Mouse (Mus musculus) adrenal gland, postnatal 36 days (tissue): ENCODE measurements at regions not wholly inside any gene's neighbourhood (a gene's known extent, or its start where the extent isn't known, plus 50 kb on each side); places are given as distances from the start of the nearest gene placed in this dataset.

Experiments
- DNase-seq, 2 experiments: peaks; one replicate each; pipeline ENCODE4 v3.0.0; 2021; ENCODE audit warnings: mixed read lengths in 1 of 2

DNA sequence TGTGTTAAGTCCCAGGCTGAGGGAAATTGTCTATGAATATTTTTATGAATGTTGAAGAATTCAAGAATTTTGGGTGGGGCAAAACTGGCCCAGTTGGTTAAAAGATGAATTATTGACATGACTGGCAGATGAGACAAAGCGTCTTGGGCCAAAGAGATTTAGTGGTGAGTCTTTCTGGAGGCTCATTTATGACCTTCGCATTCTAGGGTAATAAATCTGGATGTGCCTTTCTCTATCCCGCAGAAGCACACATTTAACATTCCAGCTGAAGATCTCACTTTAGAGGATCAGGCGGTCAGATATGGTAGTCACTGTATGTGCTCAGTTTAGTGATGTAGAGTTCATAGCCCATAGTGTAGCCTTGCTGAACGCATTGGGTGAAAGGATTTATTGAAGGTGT, 296.9 kb upstream of the Gm21798 start:
- DNase-seq, result no peak

DNA sequence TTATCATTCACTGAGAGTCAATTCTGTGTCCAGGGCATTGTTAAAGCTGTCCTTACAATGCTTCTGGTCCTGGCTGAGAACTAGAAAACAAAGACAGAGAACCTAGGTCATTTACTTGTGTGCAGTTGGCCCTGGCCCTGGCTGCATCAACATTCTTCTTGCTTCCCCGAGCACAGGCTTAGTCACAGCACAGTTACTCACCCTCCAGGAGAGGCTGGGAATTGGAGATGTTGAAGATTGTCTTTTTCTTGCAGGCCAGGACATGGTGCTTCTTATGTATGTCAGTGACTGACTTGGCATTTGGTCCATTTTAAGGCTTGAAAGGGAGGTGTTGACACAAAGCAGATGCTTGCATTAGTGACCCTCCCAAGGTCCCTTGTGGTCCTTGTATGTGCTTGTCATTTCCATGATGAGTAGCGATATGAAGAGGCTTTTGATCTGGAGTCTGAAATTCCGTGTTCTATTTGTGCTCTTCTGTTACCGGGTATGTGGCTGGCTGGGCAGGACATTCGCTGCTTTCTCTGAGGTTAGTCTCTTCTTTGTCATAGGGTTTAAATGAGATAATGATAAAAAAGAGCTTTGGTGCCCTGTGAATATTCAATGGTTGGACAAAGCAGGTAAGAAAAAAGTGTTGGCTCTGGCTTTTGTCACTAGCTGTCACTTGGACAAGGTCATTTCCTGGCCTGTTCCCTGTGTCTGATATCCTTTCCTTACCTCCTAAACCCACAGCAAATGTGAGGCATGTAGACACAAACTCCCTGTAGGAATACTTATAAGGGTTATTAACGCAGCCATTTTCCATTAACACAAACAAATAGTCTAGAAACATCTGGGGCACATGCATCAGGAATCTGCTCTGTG, 285.0 kb upstream of the Gm21798 start:
- DNase-seq, result peak; percentile 46 to 55

DNA sequence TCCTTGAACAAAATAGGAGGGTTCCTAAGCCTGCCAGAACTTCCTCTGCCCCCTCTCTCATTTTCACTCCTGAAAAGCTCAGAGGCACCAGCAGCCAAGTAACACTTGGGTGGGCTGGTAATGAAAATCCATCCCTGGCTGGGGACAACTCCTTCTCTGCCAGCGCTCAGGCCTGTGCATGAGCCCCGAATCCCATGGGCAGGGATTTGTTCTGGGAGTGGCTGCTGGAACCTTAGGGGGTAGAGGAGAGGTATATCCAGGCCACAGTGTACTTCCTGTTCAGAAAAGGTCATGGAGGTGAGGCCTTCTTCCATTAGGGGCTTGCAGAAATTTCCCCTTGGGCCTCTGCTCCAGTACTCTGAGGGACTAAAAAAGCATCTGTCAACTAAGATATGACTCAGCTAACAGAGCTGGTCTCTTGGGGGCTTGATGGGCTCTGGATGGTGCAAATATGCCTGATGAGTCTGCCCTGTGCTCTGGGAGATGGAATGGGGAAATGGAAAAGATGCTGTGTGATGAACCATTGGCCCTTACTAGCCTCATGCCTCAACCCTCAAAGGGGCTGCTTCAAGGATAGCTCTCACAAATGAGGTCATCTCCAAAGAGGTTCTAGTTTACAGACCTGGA, 284.2 kb upstream of the Gm21798 start:
- DNase-seq, result no peak

DNA sequence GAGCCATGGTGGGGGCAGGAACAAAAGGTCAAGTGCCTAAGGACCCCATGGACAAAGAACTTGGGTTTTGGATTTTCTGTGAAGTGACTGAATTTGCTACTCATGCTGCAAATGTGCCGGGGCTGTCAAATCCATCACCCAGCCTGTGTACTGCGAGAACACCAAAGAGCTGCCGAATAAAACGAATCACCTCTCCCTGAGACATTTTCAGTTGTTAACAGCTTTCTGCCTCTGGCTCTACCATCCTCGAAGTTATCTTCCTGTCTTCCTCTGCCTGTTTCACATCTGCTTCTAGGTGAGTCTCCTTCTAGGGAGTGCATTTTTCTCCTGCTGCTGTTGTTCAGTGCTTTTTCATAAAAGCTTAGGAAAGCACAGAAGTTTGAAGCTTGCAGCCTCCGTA, 283.3 kb upstream of the Gm21798 start:
- DNase-seq, result no peak

DNA sequence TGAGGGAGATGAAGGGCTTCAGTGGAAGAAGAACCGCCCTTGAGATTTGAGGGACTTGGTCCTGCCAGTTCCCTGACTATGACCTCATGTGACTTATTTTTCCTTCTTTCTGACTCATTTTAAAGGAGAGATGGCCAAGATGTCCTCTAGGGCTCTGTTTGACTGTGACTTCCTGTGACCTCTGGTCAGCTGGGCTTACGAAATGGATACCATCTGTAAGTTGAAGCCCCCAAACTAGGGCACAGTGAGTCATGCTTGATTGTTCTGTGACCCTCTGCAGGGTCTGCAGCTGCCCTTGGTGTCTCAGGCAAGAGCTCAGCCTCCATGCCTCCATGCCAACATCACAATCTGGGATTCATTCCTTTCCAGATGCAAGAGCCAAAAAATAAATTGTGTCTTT, 282.3 kb upstream of the Gm21798 start:
- no peak for DNase-seq

DNA sequence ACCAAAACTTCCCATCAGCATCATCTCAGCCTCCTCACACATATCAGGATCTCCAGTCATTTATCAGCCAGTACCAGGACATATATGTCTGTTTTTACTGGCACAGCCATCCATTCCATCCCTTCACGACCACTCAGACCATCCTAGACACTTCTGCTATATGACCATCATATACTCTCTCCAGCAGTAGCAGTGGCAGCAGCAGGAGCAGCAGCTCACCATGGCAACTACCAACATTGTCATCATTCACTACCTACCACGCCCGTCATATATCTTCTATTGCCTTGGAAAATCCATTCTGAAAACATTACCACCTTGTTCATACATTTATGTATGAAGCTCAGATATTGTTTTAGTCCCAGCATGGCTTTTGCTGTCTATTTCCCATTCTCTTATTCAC, 276.1 kb upstream of the Gm21798 start:
- no peak for DNase-seq

DNA sequence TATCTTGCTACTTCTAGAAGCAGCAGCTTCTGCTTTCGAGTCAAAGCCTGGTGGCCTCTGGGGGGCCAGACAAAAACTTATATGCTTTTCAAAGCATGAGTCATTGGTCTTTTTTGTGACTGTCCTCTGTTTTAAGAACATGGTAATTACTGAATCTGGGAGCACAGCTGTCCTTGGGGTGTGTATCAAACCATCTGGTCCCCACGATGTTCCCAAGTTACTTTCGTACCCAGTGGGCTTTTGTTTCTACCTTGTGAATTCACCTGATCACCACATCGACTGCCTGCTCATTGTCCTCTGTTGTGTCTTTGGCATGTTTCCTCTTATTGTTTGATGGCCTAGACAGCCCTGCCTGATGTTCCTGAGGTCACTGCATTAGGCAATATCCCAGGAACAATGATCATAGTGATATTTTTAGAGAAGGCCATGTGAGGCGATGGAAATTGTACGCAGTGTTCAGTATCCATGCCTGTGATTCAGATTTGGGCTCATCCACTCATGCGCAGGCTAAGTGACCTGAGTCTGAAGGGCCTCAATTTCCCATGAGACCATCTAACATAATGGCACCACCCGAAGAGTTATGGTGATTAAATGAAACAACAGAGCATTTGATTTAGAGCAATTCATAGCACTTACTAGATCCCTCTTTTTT, 275.1 kb upstream of the Gm21798 start:
- DNase-seq, result peak; percentile 13 to 15

DNA sequence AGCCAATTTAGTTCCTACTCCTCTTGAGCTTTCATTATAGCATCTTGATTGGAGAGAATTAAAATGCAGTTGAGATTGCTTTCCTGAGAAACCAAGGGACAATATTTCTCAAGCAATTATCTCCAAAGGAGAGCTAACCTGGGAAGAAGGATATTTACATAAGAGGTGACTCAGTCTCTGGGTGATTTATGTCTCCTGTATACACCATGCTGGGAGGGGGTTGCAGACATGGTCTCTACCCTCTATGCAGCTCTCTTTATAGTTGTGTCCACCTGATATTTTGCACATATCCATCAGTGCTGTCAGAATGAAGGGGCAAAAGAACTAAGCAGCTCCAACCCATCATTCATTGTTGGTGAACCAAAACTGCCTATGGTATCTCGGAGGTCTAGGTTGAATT, 274.6 kb upstream of the Gm21798 start:
- no peak for DNase-seq

DNA sequence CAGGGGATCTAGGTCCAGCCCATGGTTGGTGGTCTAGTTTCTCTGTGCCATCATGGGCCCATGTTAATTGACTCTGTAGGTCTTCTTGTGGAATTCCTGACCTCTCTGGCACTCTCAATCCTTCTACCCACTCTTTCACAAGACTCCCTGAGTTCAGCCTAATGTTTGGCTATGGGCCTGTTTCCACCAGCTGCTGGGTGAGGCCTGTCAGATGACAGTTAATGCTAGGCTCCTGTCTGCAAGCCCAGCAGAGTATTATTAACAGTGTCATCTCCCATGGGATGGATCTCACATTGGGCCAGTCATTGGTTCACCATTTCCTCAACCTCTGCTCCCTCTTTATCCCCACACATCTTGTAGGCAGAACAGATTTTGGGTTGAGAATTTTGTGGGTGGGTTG, 271.5 kb upstream of the Gm21798 start:
- no peak for DNase-seq

DNA sequence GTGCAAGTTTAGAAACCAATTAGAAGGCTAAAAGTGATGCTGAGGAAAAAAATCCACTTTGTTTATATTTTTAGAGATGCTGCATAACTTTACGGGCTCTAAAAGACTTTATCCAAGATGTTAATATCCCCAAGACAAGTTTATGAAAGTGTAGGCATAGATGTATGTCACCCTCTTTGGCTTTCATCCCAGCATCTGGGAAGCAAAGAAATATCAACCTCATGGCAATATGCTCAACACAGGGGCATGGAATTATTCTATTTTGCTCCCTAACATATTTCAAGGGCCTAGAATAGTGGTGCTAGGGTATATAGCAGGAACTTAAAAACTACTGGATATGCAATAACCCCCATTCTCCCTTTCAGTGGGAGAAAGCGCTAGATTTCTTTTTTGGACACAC, 260.0 kb upstream of the Gm21798 start:
- no peak for DNase-seq

DNA sequence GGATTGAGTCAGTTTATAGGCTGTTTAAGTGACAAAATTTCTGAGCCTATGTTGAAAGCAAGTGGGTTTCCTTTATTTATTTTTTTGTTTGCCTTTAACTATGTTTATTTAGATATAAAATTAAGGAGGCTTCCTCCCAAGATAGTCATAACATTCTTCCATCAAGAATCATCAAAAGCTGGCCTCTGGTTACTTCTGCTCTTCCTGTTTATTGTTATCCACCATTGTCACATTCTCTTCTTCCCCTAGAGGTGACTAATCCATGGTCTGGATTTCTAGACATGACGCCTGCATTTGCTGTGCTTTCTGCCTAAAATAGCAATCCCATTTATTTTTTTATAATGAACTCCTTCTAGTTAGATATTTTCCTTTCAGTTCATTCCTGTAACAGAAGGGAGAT, 259.3 kb upstream of the Gm21798 start:
- no peak for DNase-seq

DNA sequence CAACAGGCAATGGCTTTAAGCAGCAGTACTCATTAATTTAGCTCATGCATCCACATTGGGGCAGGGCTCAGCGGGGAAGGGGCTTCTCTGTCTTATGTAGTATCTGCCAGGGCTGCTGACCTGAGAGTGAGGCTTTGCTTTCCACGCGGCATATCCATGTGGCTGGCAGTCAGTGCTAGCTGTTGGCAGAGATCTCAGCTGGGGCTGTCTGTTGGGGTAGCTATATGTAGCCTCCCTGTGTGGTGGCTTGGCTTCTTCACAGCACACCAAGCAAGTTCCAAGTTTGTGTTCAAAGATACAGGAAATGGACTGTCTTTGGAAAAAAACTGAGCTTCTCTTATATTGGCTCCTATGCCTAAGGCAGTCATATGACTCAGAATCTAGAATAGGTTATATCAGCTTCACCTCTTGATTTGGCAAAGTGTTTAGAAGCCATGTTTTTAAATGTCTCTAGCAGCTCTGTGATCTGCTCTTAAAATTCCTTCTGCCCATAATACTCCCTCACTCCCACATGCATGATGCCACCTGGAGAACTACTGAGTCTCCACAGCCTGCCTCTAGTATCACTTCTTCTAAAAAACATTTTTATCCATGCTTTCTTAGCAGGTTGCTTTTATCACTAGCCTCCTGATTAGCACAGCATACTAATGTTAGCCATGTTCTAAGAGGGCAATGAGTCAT, 254.9 kb upstream of the Gm21798 start:
- no peak for DNase-seq

DNA sequence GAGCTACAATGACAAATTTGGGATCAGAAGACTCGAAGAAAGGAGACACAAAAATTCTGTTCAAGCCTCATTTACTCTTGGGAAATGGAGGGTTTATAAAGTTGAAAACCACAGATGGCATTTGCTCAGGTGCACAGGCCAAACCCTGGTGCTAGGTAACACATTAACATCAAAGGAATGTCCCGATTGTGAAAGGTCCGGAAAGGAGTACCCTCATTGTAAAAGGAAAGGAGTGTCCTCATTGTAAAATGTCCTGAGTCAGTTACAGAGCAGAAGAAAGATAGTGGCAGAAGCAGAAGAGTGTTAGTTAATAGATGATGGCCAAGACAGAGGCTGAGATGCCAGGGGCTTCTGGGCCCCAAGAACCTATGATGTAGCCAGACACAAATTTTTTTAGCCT, 252.8 kb upstream of the Gm21798 start:
- DNase-seq, result no peak

DNA sequence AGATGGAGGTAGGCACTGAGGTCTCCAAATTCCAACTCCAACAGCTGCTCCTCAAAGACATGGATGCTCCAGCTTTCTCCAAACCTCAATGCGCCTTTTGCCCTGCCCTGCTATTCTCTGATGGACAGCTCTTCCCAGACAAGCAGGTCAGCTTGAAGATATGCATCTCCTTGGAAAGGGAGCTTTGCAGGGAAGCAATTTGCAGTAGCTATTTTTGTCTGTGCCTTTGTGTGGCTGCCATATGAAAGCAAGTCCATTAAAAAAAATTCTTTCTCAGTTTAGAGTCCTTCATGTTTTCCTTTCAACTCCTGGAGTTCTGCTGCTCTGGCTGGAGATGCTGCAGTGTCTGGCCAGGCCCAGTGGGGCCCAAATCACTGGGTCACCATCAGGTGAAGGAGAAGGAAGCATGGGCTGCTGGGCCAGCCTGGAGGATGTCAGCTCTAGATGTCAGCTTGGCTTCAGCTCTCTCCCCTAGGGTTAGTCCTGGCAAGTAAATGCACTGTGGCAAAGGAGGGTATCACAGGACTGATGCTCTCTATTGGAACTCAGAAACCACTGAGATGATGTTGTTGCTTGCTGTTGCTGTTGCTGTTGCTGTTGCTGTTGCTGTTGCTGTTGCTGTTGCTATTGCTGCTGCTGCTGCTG, 240.5 kb upstream of the Gm21798 start:
- no peak for DNase-seq

DNA sequence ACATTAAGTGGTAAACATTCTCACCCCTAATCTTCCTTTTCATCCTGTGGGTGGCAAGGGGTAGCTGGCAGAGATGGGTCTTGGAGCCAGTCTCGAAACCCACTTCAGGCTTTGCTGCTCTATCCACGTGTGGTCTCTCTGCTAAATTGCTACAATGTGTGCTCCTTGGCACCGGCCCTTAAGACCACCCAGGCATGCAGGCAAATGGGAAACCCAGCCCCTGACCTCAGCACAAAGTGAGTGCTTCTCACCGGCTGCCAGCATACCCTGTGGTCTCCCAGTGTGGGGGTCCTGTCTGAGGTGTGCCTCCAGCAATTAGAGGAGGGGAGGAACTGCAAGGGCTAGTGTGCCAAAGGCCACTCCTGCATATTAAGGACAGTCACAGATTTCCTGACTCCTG, 238.5 kb upstream of the Gm21798 start:
- DNase-seq, result no peak

DNA sequence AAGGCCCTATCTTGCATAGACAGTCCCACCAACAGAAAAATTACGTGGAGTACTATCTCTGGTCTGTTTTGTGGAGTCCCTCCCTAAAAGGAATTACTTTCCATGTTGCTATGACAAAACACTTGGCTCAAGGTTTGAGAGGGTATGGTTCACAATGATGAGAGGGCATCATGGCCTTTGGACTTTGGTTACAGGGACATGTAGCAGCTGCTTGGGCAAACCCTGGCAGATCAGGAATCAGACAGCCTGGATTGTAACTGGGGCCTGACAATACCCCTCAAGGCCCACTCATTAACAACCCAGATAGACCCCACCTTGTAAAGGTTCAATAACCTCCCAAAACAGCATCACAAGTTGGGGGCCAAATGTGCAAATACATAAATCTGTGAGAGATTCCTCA, 237.0 kb upstream of the Gm21798 start:
- DNase-seq, result no peak

DNA sequence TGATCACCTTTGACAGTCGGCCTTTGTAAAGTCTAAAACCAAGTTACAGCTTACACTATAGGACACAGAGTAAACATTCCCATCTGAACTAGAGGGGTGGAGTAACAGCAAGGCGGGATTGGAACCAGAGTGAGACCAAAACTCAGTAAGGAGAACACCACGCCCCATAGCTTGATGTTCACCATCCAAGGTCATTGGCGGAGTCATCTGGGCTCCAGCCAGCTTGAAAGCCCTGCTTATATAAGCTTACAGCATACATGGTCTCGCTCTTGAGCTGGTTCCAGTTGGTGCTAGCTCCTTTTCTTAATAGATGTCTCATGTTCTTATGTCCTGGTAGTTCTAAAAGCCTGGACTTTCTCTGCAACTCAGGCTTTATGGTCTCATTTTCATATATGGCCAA, 236.4 kb upstream of the Gm21798 start:
- peak; percentile 49 for DNase-seq

DNA sequence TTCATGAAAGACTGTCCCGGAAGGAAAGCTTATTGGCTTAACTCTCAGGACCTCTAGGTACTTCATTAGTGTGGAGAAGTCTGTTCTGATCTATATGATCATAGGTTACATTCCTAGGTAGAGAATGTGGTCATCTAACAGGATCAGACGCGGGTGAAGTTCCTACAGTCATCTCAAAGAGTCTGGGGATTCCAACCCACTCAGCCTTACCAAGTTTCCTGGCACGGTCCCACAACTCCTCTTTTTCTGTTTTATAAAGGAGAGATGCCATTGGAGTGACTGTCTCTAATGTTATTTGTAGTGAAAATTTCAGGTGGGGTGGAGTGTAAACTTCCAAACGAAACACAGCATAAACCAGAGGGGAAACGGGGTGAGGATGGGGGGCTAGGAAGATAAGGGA, 233.4 kb upstream of the Gm21798 start:
- no peak for DNase-seq

DNA sequence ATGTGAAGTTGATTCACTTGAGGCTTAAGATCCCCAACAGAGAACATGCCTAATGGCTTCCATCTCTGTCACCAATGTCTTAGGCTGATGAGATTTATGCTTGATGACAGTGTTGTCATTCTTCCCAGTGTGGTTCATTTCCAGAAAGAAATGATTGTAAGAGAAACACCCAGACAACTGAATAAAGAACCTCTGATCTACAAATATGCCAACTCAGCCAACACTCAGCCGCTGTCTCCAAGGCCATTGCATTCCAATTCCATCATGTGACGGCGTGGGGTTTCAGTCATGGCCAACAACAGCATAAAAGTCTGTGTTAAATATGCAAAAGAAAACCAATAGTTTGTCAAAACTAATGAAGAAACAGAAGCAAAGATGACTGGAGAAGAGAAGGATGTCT, 230.7 kb upstream of the Gm21798 start:
- DNase-seq, result no peak

DNA sequence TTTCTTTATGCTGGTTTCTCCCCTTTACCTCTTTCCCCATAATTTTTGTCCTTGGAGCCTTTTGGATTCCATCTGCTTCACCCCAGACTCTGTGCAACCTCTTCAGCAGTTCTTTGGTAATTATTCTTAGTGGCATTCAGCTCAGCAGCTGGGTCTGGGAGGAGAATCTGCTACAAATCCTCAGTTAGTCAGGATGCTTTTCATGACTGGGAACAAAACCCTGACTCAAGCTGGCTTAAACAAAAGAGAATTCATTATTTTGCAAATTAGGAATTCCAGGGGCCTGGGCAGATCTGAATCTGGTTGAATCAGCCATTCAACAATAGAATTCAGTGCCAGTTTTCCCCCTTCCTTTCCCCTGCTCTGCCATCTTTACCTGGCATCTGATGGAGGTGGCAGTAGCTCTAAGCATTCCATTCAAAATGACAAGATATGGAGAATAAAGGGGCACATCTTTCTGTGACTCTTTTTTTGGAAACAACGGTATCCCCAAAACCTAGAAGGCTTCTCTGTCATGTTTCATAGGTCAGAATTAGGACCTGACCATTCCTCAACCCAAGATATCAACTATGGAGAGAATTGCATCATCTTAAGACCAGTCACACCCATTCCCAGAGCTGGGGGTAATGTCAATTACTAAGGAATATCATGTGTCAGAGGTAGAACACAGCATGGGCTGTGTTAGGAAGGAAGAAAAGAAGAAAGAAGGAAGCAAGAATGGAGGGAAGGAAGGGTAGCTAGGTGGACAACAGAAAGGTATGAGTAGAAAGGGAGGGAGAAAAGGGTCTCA, 227.2 kb upstream of the Gm21798 start:
- DNase-seq, result no peak

DNA sequence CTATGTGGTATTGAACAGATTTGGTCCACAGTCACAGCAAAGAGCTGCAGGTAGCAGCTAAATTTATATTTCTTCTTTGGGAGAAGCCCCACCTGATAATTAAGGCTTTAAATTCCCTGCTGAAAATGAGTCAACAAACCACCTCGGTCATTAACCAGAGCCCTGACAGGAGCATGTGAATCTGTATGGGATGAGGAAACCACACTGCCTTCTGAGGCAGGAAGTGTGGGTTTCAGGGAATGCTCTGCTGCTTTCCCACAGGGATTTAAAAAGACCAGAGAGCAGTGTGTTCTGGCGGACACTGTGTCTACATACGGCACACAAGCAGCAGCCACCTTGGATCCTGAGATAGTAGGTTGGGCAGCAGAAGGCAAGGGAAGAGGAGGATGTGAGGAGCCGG, 204.0 kb upstream of the Gm21798 start:
- no peak for DNase-seq

DNA sequence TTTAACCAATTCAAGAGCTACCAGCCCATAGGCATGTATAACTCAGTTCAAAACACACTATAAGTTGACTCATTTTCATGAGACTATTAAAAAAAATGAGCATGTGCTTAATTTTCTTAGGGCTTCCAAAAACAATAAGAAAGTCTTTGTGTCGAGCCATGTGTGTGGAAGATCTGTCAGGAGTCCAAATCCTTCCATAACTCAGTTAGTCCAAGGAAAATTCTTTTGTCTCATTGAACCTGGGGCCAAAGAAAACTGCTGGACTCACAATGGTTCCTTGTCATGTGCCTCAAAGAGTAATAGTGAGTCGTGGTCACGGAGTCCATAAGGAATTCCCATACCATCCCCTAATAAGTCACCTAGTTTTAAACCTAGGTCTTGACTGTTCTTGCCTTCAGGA, 199.0 kb upstream of the Gm21798 start:
- no peak for DNase-seq
